In the genomic region with DNA sequence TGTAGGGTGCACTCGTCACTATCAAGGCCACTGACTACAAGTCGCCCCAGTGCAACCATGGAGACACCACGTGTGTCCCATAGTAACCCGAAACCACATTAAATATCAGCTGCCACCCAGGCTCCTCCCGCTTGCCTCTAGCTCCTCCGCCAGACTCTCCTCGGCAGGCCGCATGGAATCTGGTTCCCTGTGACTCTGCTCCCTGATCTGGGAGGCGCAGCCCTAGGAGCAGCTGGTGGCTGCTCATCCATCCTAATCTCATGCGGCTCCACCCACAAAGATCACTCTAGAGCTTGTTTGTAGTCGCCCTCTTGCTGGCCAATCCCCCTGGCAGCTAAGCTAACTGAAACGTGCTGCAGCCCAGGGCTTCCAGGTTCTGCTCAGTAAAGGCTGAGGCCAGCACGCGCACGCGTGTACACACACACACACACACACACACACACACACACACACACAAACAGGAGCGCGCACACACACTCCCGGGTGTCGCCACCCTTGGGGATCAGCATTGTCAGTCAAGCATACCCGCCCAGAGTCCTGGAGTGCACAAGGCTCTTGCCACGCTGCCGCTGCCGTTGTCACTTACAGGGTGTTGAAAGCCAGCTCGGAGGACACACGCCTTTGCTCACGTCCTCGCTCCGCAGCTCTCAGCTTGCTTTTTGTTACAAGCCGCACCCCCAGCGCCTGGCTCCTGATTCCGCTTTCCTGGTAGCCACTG, we compare ENCODE assay signal across 9 mouse cellular contexts.
DNase-seq lines count a peak whose midpoint lies in the region; ATAC-seq lines count a peak whose summit lies in the region.
"Had no signal": no experiment of that assay in that cellular context is flagged by ENCODE, and none has a peak within 500 bp of the region (broad histone marks: within the 10 kb centered on the region; RNA-seq: fewer than 3 reads in every experiment).

No protein-coding gene starts in this region.

- WGBS in intestine, embryonic 15.5 days, result 1% methylated on average over 32 of the region's 32 CpGs
- under 1% methylated on average over 32 of the region's 32 CpGs for WGBS in limb, embryonic 12.5 days
- WGBS in neural tube, embryonic 12.5 days, result under 1% methylated on average over 32 of the region's 32 CpGs

- H3K4me2 ChIP-seq in intestine, embryonic 15.5 days (replicated peaks), result peak overlapping the region; percentile 69
- peak overlapping the region; percentile 71 for H3K4me2 ChIP-seq in limb, embryonic 12.5 days
- peak overlapping the region; percentile 83 for H3K4me2 ChIP-seq in neural tube, embryonic 12.5 days (replicated peaks)

- peak overlapping the region; percentile 32 for H3K4me3 ChIP-seq in intestine, embryonic 15.5 days (replicated peaks)
- peak overlapping the region; percentile 41 for H3K4me3 ChIP-seq in limb, embryonic 12.5 days (replicated peaks)
- peak overlapping the region; percentile 39 for H3K4me3 ChIP-seq in neural tube, embryonic 12.5 days

- ATAC-seq in frontal cortex, adult (ENCODE audit: low TSS enrichment), result peak; percentile 89
- peak; percentile 93 for ATAC-seq in intestine, embryonic 15.5 days
- ATAC-seq in limb, embryonic 12.5 days (ENCODE audit: insufficient number of reproducible peaks, insufficient read depth, low FRiP score, low TSS enrichment, low read depth), result peak; percentile 91; the same call in 1 of the 2 replicates
- ATAC-seq in neural tube, embryonic 12.5 days (ENCODE audit: low FRiP score, low read depth), result peak; percentile 93

- peaks cover 8% of the 10 kb centered on the region; the same call in 1 of the 2 replicates for H3K4me1 ChIP-seq in intestine, embryonic 15.5 days (replicated peaks)
- peaks cover 14% of the 10 kb centered on the region for H3K4me1 ChIP-seq in limb, embryonic 12.5 days (replicated peaks)
- H3K4me1 ChIP-seq in neural tube, embryonic 12.5 days, result 0 out of 2 replicates have a peak, but pooled peaks cover 6% of the 10 kb centered on the region

- no peaks in the 10 kb centered on the region for H3K36me3 ChIP-seq in intestine, embryonic 15.5 days
- H3K36me3 ChIP-seq in limb, embryonic 12.5 days, result no peaks in the 10 kb centered on the region
- no peaks in the 10 kb centered on the region for H3K36me3 ChIP-seq in neural tube, embryonic 12.5 days

- no peaks in the 10 kb centered on the region for H3K9me3 ChIP-seq in intestine, embryonic 15.5 days
- H3K9me3 ChIP-seq in limb, embryonic 12.5 days, result no peaks in the 10 kb centered on the region
- no peaks in the 10 kb centered on the region for H3K9me3 ChIP-seq in neural tube, embryonic 12.5 days

- H3K9ac ChIP-seq in intestine, embryonic 15.5 days, result peak overlapping the region; percentile 13; the same call in 1 of the 2 replicates
- H3K9ac ChIP-seq in limb, embryonic 12.5 days (replicated peaks), result peak overlapping the region; percentile 46
- H3K9ac ChIP-seq in neural tube, embryonic 12.5 days, result peak overlapping the region; percentile 56

- DNase-seq in WW6 (ENCODE audit: low read depth, low spot score), result peak; percentile 42
- DNase-seq in cerebellum, adult 8-10 months, result peak; percentile 76
- no peak for DNase-seq in thymus, postnatal 4 days
- DNase-seq in adipocyte (ENCODE audit: low spot score), result no peak

- no peak overlapping the region for H3K27ac ChIP-seq in intestine, embryonic 15.5 days
- no peak overlapping the region for H3K27ac ChIP-seq in limb, embryonic 12.5 days
- no peak overlapping the region for H3K27ac ChIP-seq in neural tube, embryonic 12.5 days
- H3K27ac ChIP-seq: macrophage had no signal

- no peaks in the 10 kb centered on the region for H3K27me3 ChIP-seq in intestine, embryonic 15.5 days (replicated peaks)
- H3K27me3 ChIP-seq in limb, embryonic 12.5 days, result peaks cover 20% of the 10 kb centered on the region
- H3K27me3 ChIP-seq in neural tube, embryonic 12.5 days (replicated peaks), result no peaks in the 10 kb centered on the region

Comparison
In these comparisons a context has a peak if more than half of its experiments do, and no peak if none do; other contexts are left out.
1. DNase-seq: peak in WW6 (single experiment) and cerebellum, adult 8-10 months (single experiment); none in thymus, postnatal 4 days (single experiment) and adipocyte (single experiment).
2. Peak in every context shown above with its lines, with median percentiles within 50 percentile points of each other: ATAC-seq, H3K4me2 ChIP-seq, H3K4me3 ChIP-seq and H3K9ac ChIP-seq.